Mouse (Mus musculus) stomach, postnatal 0 days (tissue): ENCODE measurements around the gene Fam13c.

Experiments used
- CTCF ChIP-seq: IDR thresholded peaks from 2 replicates; pipeline ENCODE4 v1.5.1; 2016; ENCODE audit warnings: antibody characterized with exemption, low read depth, mild to moderate bottlenecking, moderate library complexity
- EP300 ChIP-seq: optimal IDR thresholded peaks from 2 replicates; pipeline ENCODE3; 2016; ENCODE audit warnings: antibody characterized with exemption

- no peak for TF ChIP-seq CTCF
- TF ChIP-seq EP300 = no peak
Measured at GRCm38 (mm10) chr10:70402711-70403110, 37.6 kb upstream of the Fam13c start.
